Mouse (Mus musculus): ENCODE measurements around the gene Il15. TPM values are rescaled to one million over a fixed set of nuclear protein-coding genes. Genes with fewer than 3 reads are reported as not detected.

Il15 gene
- 10 to 100 TPM in 1 of 2 experiments, 1 to 10 TPM in 1; 9.0 to 12.1 TPM for total RNA-seq (2021)
- long read RNA-seq, experiment 1, partial matches to known transcripts, result 0 of 10 reads
- long read RNA-seq, experiment 1, other reads (novel, unspliced or antisense), result 9 of 10 reads
- long read RNA-seq, experiment 2, partial matches to known transcripts, result 0 of 5 reads
- long read RNA-seq, experiment 2, other reads (novel, unspliced or antisense), result 5 of 5 reads

DNA sequence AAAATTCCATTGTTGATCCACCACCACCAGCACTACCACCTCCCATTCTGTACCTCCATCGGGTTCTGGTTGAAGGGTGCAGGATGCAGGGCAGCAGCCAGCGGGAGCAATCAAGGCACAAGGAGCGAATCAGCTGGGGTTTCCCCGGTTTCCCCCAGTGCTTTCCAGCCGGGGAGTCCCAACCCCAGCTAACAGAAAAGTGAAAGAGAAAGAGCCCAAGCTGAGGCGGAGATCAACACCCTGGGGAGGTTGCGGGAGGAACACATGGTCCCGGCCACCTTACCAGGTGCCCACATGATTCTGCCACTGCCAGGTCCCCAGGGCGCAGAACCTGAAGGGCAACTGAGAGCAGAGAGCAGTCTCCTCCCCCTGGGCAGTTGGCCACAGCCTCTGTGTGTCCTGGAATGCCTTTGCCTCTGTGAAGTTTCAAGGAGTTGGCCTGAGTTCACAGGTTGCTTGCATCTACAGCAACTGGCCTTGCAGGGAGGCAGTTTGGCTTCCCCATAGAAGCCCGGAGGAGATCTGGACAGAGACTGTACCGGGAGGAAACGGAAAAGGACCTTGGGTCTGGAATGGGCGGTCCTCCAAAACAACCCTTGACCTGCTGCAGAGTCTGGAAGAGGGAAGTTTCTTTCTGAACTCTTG lies at the start of gene Il15:
Gene Il15, minus strand, starts transcription at position 537 of the 645 bp plus-strand sequence.
- DNase-seq, result peak; percentile 86

DNA sequence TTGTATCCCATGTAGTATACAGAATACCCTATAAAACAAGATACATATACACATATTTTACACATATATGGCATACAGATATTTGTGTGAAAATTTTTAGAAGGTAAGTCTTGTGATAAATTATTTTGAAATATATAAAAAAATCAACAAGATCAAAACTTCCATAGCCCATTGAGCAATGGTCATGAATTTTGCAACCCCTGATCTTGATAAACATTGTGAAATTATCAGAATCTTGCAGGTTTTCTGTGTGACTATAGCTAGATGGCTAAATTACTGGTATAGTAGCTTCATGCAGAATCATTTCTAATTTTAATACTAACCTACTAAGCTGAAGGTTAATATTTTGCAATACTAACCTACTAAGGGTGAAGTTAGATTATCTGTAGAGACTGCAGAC lies 41.9 kb upstream of the Il15 start:
- no peak for DNase-seq

GRCm38 (mm10) chr8:82416587-82417340 lies 13.7 kb upstream of the Il15 start:
- DNase-seq, result no peak

- no peak for DNase-seq
Measured at GRCm38 (mm10) chr8:82415485-82415884, 12.5 kb upstream of the Il15 start.

DNA sequence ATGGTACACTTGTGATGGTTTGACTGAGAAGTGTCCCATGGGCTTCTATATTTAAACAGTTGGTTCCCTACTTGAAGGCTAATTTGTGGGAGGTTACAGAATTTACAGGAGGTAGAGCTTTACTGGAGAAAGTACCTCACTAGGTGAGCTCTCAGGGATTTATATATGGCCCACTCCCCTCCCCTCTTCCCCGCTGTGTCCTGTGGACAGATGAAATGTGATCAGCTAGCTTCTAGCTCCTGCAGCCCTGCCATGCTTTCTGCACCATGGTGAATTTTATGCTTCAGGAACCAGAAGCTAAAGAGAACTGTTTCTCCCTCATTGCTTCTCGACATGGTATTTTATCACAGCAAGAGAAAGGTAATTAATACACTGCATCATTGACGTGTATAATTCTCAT lies 7.1 kb upstream of the Il15 start:
- no peak for DNase-seq

- DNase-seq, result no peak
Measured at GRCm38 (mm10) chr8:82407060-82407459, 4.0 kb upstream of the Il15 start.

GRCm38 (mm10) chr8:82404068-82404467 lies 1.0 kb upstream of the Il15 start:
- no peak for DNase-seq

DNA sequence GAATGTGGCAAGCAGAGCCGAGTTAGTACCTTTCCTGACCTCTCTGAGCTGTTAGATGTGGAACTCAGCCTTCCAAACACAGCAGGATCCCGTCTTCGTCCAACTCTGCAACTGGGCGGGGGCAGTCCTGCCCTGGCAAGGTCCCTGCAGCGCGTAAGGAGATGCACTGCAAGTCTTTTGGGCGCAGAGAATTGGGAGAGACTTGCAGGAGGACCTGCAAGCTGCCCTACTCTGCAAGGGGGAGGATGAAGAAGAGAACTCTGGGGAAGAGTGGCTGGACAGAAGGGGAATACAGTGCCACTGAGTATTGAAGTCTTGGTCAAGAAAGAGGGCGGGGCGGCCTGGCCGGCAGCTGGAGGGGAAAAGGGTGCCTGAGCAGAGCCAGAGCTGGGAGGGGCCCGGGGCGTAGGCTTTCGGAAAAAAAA lies 749 bp downstream of the Il15 start:
- peak; percentile 72 for DNase-seq

DNA sequence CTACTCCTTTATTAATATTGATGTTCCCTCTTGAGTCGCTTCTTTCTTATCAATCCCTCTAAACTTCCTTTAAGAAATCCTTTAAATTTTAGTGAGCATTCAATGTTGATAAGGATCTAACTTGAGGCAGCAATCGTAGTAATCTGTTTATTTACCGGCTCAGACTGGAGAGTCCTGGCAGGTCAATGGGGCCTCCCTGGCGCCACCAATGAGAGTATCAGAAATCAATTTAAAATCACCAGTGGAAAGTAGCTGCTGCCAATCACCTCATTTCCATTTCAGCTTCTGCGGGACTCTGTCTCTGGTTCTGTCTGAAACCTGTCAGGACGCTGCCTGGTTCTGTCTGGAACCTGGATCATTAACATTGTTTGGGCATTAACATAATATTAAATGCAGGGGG lies 1.5 kb downstream of the Il15 start:
- no peak for DNase-seq

DNA sequence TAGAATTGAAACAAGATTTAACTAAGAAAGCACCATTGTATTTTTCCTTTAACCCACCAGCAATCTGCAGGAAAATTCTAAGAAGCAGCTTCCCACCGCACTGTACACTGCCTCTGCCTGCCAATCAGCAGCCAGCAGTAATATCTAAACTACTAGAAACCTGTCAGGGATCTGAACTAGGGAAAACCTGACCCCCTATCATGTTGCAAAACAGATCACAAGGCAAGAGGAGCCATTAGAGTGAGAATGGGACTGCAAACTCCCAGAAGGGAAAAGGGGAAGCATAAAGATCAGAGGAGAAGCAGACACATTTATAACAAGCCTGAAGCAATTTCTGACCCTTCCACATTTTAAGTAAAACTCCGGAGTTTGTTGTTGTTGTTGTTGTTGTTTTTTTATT lies 2.0 kb downstream of the Il15 start:
- DNase-seq, result no peak

- DNase-seq, result no peak
Measured at GRCm38 (mm10) chr8:82400376-82400775, 2.6 kb downstream of the Il15 start.

DNA sequence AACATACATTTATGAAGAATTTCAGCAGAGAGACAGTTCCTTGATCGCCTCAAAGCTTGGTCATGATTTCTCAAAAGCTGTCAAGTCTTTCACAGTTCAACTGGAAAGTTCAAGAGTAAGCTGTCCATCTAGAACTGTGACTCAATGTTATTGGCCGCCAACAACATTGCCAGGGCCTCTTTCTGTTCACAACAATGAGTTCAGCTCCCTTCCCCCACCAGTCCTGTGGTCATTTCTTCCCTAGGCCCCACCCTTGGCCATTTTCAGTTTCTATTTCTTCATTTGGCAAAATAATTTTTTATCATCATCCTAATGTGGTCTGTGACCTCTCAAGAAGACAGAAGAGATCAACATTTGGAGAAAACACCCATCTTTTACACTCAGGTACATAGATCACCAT lies 4.5 kb downstream of the Il15 start:
- DNase-seq, result peak; percentile 20

GRCm38 (mm10) chr8:82391258-82391657 lies 11.8 kb downstream of the Il15 start:
- DNase-seq, result no peak

- DNase-seq, result no peak
Measured at GRCm38 (mm10) chr8:82388356-82388902, 14.6 kb downstream of the Il15 start.

DNA sequence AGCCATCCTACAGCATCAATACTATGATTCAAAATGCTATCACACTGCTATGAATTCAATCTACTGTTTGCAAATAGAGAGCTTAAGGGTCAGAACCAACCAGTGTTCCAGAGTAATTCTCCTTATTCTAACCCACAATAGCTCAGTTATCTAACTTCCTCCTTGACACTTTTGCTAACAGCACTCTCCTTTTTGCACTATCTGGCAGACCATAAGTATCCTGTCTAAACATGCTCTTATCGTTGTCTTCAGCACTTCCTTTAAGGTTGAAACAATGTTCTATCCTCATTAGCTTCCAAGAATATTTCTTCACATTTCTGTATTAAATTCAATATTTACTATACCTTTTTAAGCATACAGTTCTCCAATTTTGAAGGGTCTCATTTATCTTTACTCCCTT lies 15.4 kb downstream of the Il15 start:
- no peak for DNase-seq

DNA sequence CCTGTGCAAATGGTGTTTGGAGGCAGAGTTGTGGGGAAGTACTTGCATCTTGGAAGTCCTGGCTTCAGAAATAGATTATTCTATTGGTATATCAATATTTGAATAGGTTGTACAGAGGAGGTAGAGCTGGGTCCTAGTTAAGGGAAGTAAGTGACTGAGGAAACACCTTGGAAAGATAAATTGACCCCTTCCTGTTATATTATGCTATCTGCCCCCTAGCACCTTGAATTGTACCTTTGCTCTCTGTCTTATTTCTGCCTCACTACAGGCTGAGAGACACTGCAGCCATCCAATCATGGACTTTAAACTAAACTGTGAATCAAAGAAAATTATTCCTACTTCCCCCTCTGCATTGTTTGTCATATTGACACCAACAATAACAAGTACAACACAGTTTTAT lies 17.2 kb downstream of the Il15 start:
- DNase-seq, result no peak

DNA sequence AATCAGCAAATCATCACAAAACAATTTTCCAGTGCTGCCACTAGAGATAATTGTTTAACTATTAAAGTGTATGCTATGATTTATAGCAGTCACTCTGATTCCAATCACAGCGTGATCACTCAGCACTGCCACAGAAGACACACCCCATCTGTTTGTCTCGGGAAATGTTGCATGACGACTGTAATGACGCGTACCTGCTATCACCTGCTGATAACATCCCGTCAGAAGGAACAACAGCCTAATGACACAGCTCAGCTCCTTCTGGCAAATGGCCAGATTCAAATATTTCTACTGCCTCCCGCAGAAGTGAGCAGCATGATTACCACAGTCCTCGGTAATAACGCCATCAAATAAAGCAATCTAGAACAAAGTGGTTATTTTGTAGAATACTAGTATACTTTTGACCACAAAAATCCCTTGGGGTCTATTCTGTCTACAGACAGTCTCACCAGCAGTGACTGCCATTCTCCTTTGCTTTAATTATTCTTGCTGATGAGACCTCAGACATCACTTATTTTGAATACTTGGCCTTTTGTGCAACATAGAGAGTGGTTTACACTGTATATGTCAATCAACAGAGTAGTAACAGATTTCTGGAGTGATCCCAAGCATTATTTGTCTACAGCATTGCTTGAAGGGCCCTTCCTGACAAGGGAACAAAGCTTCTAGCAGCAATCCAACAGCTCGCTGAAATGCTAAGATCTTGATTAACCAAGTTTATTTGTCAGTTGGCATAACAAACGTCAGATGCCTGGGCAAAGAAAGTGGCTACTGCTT lies 18.4 kb downstream of the Il15 start:
- DNase-seq, result no peak

- peak; percentile 7 for DNase-seq
Measured at GRCm38 (mm10) chr8:82383346-82383745, 19.7 kb downstream of the Il15 start.

- no peak for DNase-seq
Measured at GRCm38 (mm10) chr8:82382316-82382715, 20.7 kb downstream of the Il15 start.

DNA sequence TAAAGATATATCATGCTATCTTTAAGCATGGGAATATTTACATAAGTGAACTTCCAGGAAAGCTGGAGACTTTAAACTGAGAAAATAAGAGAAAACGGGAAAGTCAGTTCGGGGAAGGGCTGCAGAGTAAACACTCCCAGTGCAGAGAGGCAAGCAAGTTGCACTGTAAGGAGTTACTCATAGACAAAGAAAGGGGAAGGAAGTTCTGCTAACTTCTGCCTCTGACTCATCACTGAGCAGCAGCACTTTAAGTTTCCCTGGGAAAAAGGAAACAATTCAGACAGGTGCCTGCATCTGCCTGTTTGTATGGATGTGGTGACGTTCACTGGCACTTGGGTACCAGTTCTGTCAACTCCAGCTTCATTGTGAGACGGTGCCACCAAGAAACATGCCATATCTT lies 28.6 kb downstream of the Il15 start:
- no peak for DNase-seq

DNA sequence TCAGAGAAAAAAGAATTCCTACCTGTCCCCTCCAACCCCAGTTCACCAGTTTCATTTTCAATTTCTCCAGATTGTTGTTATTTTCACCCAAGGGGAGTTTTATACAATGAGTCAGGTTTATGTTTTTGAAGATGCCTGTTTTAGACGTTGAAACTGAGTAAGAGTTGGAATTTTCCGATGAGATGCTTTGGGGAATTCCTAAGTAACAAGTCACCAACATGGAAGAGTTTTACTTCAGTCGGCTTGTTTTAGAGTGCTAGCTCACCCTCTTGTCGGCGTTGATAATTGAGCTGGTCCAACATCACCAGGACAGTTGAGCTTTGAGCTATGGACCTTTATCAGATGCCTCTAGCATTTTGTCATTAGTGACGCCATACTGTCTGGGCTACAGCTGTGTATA lies 30.2 kb downstream of the Il15 start:
- DNase-seq, result no peak

- no peak for DNase-seq
Measured at GRCm38 (mm10) chr8:82370657-82371056, 32.4 kb downstream of the Il15 start.

GRCm38 (mm10) chr8:82361061-82361460 lies 42.0 kb downstream of the Il15 start:
- DNase-seq, result no peak
